Mouse (Mus musculus) embryonic facial prominence, embryonic 11.5 days (tissue): ENCODE data around the gene Mpp2. TPM values are rescaled to one million over a fixed set of nuclear protein-coding genes. Genes with fewer than 3 reads are reported as not detected.

Experiments used
- ATAC-seq: fragments of 200-750 bp; cut with Nextera tagmentation; replicated peaks from 2 replicates; pipeline ENCODE4 v1.8.0; 2017; ENCODE audit warnings: low read depth; ENCODE audit not compliant: insufficient number of reproducible peaks, low FRiP score, low TSS enrichment
- DNase-seq: peaks from one replicate; pipeline ENCODE4 v3.0.0-alpha.2; 2015; ENCODE audit warnings: low spot score
- H3K27ac ChIP-seq: fragments of 300-500 bp; sonication (generic); replicated peaks from 2 replicates; pipeline ENCODE4 v1.5.1; 2014; ENCODE audit warnings: mild to moderate bottlenecking, low read depth, low read length, control low read depth
- H3K27me3 ChIP-seq: fragments of 300-500 bp; sonication (generic); 2 replicates; pipeline ENCODE4 v1.6.1; 2014; ENCODE audit warnings: mild to moderate bottlenecking, low read length, moderate library complexity, mixed read lengths; ENCODE audit not compliant: control insufficient read depth, insufficient read depth
- H3K36me3 ChIP-seq: fragments of 300-500 bp; sonication (generic); replicated peaks from 2 replicates; pipeline ENCODE4 v1.6.1; 2014; ENCODE audit warnings: low read depth, mild to moderate bottlenecking, low read length, moderate library complexity, mixed read lengths; ENCODE audit not compliant: control insufficient read depth, insufficient read depth
- H3K4me1 ChIP-seq: fragments of 300-500 bp; sonication (generic); 2 replicates; pipeline ENCODE4 v1.6.1; 2014; ENCODE audit warnings: low read length, mixed read lengths; ENCODE audit not compliant: control insufficient read depth, insufficient read depth
- H3K4me2 ChIP-seq: fragments of 300-500 bp; sonication (generic); 2 replicates; pipeline ENCODE4 v1.6.1; 2014; ENCODE audit warnings: low read depth, mild to moderate bottlenecking, control low read depth, low read length, moderate library complexity
- H3K4me3 ChIP-seq: fragments of 300-500 bp; sonication (generic); 2 replicates; pipeline ENCODE4 v1.5.1; 2014; ENCODE audit warnings: low read depth, low read length, control low read depth
- H3K9ac ChIP-seq: fragments of 300-500 bp; sonication (generic); replicated peaks from 2 replicates; pipeline ENCODE4 v1.6.1; 2014; ENCODE audit warnings: mild to moderate bottlenecking, control low read depth, low read length
- H3K9me3 ChIP-seq: fragments of 300-500 bp; sonication (generic); replicated peaks from 2 replicates; pipeline ENCODE4 v1.6.1; 2016; ENCODE audit warnings: mild to moderate bottlenecking, low read length, inconsistent platforms, mixed read lengths; ENCODE audit not compliant: control insufficient read depth
- WGBS: fragments of 180-500 bp; shearing (Covaris S2); extraction: QIAGEN DNeasy Blood & Tissue Kit; methylation state at CpG from one replicate; pipeline ENCODE4 v1.1.7; 2014; 5-methylcytosine and 5-hydroxymethylcytosine counted together
- polyA plus RNA-seq: library from polyadenylated mRNA; unstranded; fragments of >200 nt; fragmentation: Nextera tagmentation; extraction: Ambion mirVana; gene quantifications from 2 replicates; pipeline ENCODE4 v1.2.1, GENCODE M21; 2014

Gene Mpp2
- polyA plus RNA-seq: 7.4 and 9.1 TPM in 2 replicates

GRCm38 (mm10) chr11:102087931-102088898 lies at the start of gene Mpp2:
Gene Mpp2 (minus strand): TSS chr11:102088515.
- peak; percentile 93 for DNase-seq
- peak; percentile 68 for ATAC-seq
- peak within 1 kb of the TSS; percentile 48 for H3K9ac ChIP-seq
- peak within 1 kb of the TSS; percentile 62 for H3K27ac ChIP-seq
- H3K27me3 ChIP-seq: no peaks in the 10 kb centered on the region
- H3K4me3 ChIP-seq: peak within 1 kb of the TSS; percentile 69
- peak within 1 kb of the TSS; percentile 58 for H3K4me2 ChIP-seq
- no peaks in the 10 kb centered on the region for H3K9me3 ChIP-seq
- WGBS: under 1% methylated on average over 49 of the region's 49 CpGs
- no peaks in the 10 kb centered on the region for H3K36me3 ChIP-seq
- H3K4me1 ChIP-seq: no peaks in the 10 kb centered on the region; the same call in 1 of the 2 replicates

- Histone ChIP-seq H3K27ac (no peak overlapping the region), H3K9me3 (no peaks in the 10 kb centered on the region), H3K9ac (peak overlapping the region; percentile 14; the same call in 1 of the 2 replicates), H3K4me3 (no peak overlapping the region), H3K4me2 (peak overlapping the region; percentile 50), H3K27me3 (peaks cover 2% of the 10 kb centered on the region; the same call in 1 of the 2 replicates), H3K36me3 (no peaks in the 10 kb centered on the region), H3K4me1 (no peaks in the 10 kb centered on the region; the same call in 1 of the 2 replicates)
- WGBS: 41% methylated on average over 13 of the region's 13 CpGs
- ATAC-seq (no peak; the same call in 1 of the 2 replicates), DNase-seq (no peak)
Measured at GRCm38 (mm10) chr11:102137625-102138446, 49.5 kb upstream of the Mpp2 start.

GRCm38 (mm10) chr11:102134516-102134915 lies 46.2 kb upstream of the Mpp2 start:
- Histone ChIP-seq H3K4me1 (no peaks in the 10 kb centered on the region; the same call in 1 of the 2 replicates), H3K36me3 (no peaks in the 10 kb centered on the region), H3K4me2 (no peak overlapping the region), H3K4me3 (no peak overlapping the region), H3K27ac (no peak overlapping the region), H3K27me3 (peaks cover 2% of the 10 kb centered on the region; the same call in 1 of the 2 replicates), H3K9ac (no peak overlapping the region), H3K9me3 (no peaks in the 10 kb centered on the region)
- WGBS: 32% methylated on average over 4 of the region's 4 CpGs
- ATAC-seq (no peak), DNase-seq (no peak)

- Histone ChIP-seq H3K27me3 (no peaks in the 10 kb centered on the region), H3K4me2 (no peak overlapping the region)
- WGBS: 83% methylated on average over 6 of the region's 6 CpGs
Measured at GRCm38 (mm10) chr11:102117386-102117785, 29.1 kb upstream of the Mpp2 start.

GRCm38 (mm10) chr11:102116241-102116640 lies 27.9 kb upstream of the Mpp2 start:
- Histone ChIP-seq H3K9me3 (no peaks in the 10 kb centered on the region), H3K27ac (no peak overlapping the region), H3K36me3 (no peaks in the 10 kb centered on the region), H3K4me2 (no peak overlapping the region), H3K9ac (no peak overlapping the region), H3K4me3 (no peak overlapping the region), H3K4me1 (no peaks in the 10 kb centered on the region), H3K27me3 (no peaks in the 10 kb centered on the region)
- ATAC-seq (no peak), DNase-seq (no peak)
- 85% methylated on average over 8 of the region's 8 CpGs for WGBS

More at GRCm38 (mm10) chr11:102117386-102117785, 29.1 kb upstream of the Mpp2 start:
- Histone ChIP-seq H3K4me3 (no peak overlapping the region), H3K9ac (no peak overlapping the region), H3K27ac (no peak overlapping the region), H3K36me3 (no peaks in the 10 kb centered on the region), H3K9me3 (no peaks in the 10 kb centered on the region), H3K4me1 (no peaks in the 10 kb centered on the region)
- ATAC-seq (no peak), DNase-seq (no peak)

- Histone ChIP-seq H3K4me3 (no peak overlapping the region), H3K4me1 (no peaks in the 10 kb centered on the region), H3K9ac (no peak overlapping the region), H3K4me2 (no peak overlapping the region), H3K27me3 (peaks cover 25% of the 10 kb centered on the region), H3K9me3 (no peaks in the 10 kb centered on the region), H3K36me3 (no peaks in the 10 kb centered on the region), H3K27ac (no peak overlapping the region)
- DNase-seq: no peak
- 88% methylated on average over 5 of the region's 5 CpGs for WGBS
- ATAC-seq: no peak
Measured at GRCm38 (mm10) chr11:102111576-102111975, 23.3 kb upstream of the Mpp2 start.

- Histone ChIP-seq H3K4me2 (no peak within 1 kb of the TSS), H3K4me3 (peak within 1 kb of the TSS; percentile 5; the same call in 1 of the 2 replicates), H3K27me3 (peaks cover 39% of the 10 kb centered on the region), H3K27ac (no peak within 1 kb of the TSS), H3K9me3 (no peaks in the 10 kb centered on the region), H3K9ac (no peak within 1 kb of the TSS), H3K4me1 (no peaks in the 10 kb centered on the region), H3K36me3 (no peaks in the 10 kb centered on the region)
- ATAC-seq (no peak), DNase-seq (no peak)
- WGBS: 13% methylated on average over 9 of the region's 9 CpGs
Measured at GRCm38 (mm10) chr11:102107732-102108131, 19.4 kb upstream of the Mpp2 start, which contains the start of gene Pyy. Gene Pyy (minus strand): TSS chr11:102107832.
